ENCODE assay signal across 16 mouse cellular contexts in the genomic region with DNA sequence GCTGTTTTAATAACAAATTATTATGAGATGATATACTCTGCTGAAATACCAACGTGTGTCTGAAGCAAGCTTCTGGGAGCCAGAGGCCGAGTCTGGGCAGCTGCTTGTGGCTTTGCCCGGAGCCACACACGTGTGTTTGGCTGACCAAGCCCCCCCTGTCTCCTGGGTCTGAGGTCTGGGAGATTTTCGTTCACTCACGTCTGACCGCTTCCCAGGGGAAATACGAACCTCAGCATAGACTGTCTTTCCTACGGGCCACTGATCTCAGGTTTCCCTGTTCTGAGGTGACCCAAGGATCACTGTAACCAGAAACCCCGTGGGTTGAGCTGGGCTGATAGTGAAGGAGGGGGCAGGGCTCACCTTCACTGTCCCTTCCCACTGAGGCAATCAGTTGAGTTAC.
DNase-seq lines count a peak whose midpoint lies in the region; ATAC-seq and TF ChIP-seq lines count a peak whose summit lies in the region.
"Had no signal": no experiment of that assay in that cellular context is flagged by ENCODE, and none has a peak within 500 bp of the region (broad histone marks: within the 10 kb centered on the region; RNA-seq: fewer than 3 reads in every experiment).

No protein-coding gene starts in this region.

- 67% methylated on average over 10 of the region's 10 CpGs for WGBS in forebrain, embryonic 10.5 days
- 86% methylated on average over 10 of the region's 10 CpGs for WGBS in forebrain, embryonic 16.5 days
- WGBS in kidney, embryonic 14.5 days: 20% methylated on average over 10 of the region's 10 CpGs
- WGBS in embryonic facial prominence, embryonic 11.5 days: 21% methylated on average over 10 of the region's 10 CpGs

- H3K9ac ChIP-seq in forebrain, embryonic 16.5 days (replicated peaks; ENCODE audit: low read depth, low read length): no peak overlapping the region
- no peak overlapping the region for H3K9ac ChIP-seq in kidney, embryonic 14.5 days (ENCODE audit: low read depth, low read length)
- H3K9ac ChIP-seq in embryonic facial prominence, embryonic 11.5 days (replicated peaks; ENCODE audit: low read length): no peak overlapping the region
- H3K9ac ChIP-seq: heart, embryonic 13.5 days; liver, embryonic 14.5 days; neural tube, embryonic 13.5 days had no signal

- no peak overlapping the region for H3K4me2 ChIP-seq in forebrain, embryonic 16.5 days (ENCODE audit: low read length)
- H3K4me2 ChIP-seq in kidney, embryonic 14.5 days (replicated peaks; ENCODE audit: low read depth, low read length): no peak overlapping the region
- no peak overlapping the region for H3K4me2 ChIP-seq in embryonic facial prominence, embryonic 11.5 days (ENCODE audit: low read depth, low read length)
- H3K4me2 ChIP-seq in myocyte (ENCODE audit: low read depth): peak overlapping the region; percentile 55
- H3K4me2 ChIP-seq: heart, embryonic 13.5 days; neural tube, embryonic 13.5 days had no signal

- no peaks in the 10 kb centered on the region for H3K9me3 ChIP-seq in forebrain, embryonic 10.5 days
- no peaks in the 10 kb centered on the region for H3K9me3 ChIP-seq in forebrain, embryonic 16.5 days (ENCODE audit: control insufficient read depth, low read length)
- H3K9me3 ChIP-seq in kidney, embryonic 14.5 days (ENCODE audit: control insufficient read depth, low read length): no peaks in the 10 kb centered on the region
- no peaks in the 10 kb centered on the region for H3K9me3 ChIP-seq in embryonic facial prominence, embryonic 11.5 days (replicated peaks; ENCODE audit: control insufficient read depth, low read length)
- H3K9me3 ChIP-seq: heart, embryonic 13.5 days; neural tube, embryonic 13.5 days had no signal

- no peak for TF ChIP-seq POLR2A in myocyte (IDR thresholded peaks at IDR 0.05; ENCODE audit: insufficient read length, low read depth)

- H3K4me3 ChIP-seq in forebrain, embryonic 10.5 days: no peak overlapping the region
- H3K4me3 ChIP-seq in forebrain, embryonic 16.5 days (replicated peaks; ENCODE audit: low read length): no peak overlapping the region
- no peak overlapping the region for H3K4me3 ChIP-seq in kidney, embryonic 14.5 days (ENCODE audit: low read length)
- no peak overlapping the region for H3K4me3 ChIP-seq in embryonic facial prominence, embryonic 11.5 days (ENCODE audit: low read depth, low read length)
- no peak overlapping the region for H3K4me3 ChIP-seq in myocyte
- H3K4me3 ChIP-seq: heart, embryonic 13.5 days; neural tube, embryonic 13.5 days had no signal

- no peak for ATAC-seq in forebrain, embryonic 16.5 days
- ATAC-seq in kidney, embryonic 14.5 days (ENCODE audit: low FRiP score, low TSS enrichment): peak; percentile 44; the same call in 1 of the 2 replicates
- 0 out of 2 replicates have a peak, but pooled peaks have one; percentile 17 for ATAC-seq in embryonic facial prominence, embryonic 11.5 days (replicated peaks; ENCODE audit: insufficient number of reproducible peaks, low FRiP score, low TSS enrichment, low read depth)
- ATAC-seq: lung, postnatal 0 days had no signal

- no peaks in the 10 kb centered on the region for H3K27me3 ChIP-seq in forebrain, embryonic 10.5 days (ENCODE audit: poor library complexity, severe bottlenecking)
- H3K27me3 ChIP-seq in forebrain, embryonic 16.5 days (replicated peaks; ENCODE audit: control insufficient read depth, insufficient read depth, low read length): no peaks in the 10 kb centered on the region
- no peaks in the 10 kb centered on the region for H3K27me3 ChIP-seq in kidney, embryonic 14.5 days (ENCODE audit: control insufficient read depth, insufficient read depth, low read length)
- H3K27me3 ChIP-seq in embryonic facial prominence, embryonic 11.5 days (ENCODE audit: control insufficient read depth, insufficient read depth, low read length): no peaks in the 10 kb centered on the region
- H3K27me3 ChIP-seq in myocyte (ENCODE audit: control insufficient read depth, insufficient read depth, insufficient read length): no peaks in the 10 kb centered on the region
- H3K27me3 ChIP-seq: heart, embryonic 13.5 days; neural tube, embryonic 13.5 days had no signal

- H3ac ChIP-seq in myocyte (ENCODE audit: control insufficient read depth, insufficient read length): no peak overlapping the region

- peaks cover 56% of the 10 kb centered on the region for H3K4me1 ChIP-seq in forebrain, embryonic 10.5 days
- peaks cover 45% of the 10 kb centered on the region for H3K4me1 ChIP-seq in forebrain, embryonic 16.5 days (replicated peaks; ENCODE audit: control insufficient read depth, insufficient read depth, low read length)
- H3K4me1 ChIP-seq in kidney, embryonic 14.5 days (ENCODE audit: control insufficient read depth, insufficient read depth, low read length): peaks cover 63% of the 10 kb centered on the region
- peaks cover 8% of the 10 kb centered on the region; the same call in 1 of the 2 replicates for H3K4me1 ChIP-seq in embryonic facial prominence, embryonic 11.5 days (ENCODE audit: control insufficient read depth, insufficient read depth, low read length)

- peaks cover 98% of the 10 kb centered on the region for H3K36me3 ChIP-seq in forebrain, embryonic 10.5 days (replicated peaks)
- H3K36me3 ChIP-seq in forebrain, embryonic 16.5 days (ENCODE audit: control insufficient read depth, insufficient read depth): no peaks in the 10 kb centered on the region
- peaks cover 19% of the 10 kb centered on the region for H3K36me3 ChIP-seq in kidney, embryonic 14.5 days (ENCODE audit: control insufficient read depth, insufficient read depth, low read length)
- no peaks in the 10 kb centered on the region for H3K36me3 ChIP-seq in embryonic facial prominence, embryonic 11.5 days (replicated peaks; ENCODE audit: control insufficient read depth, insufficient read depth, low read depth, low read length)
- no peaks in the 10 kb centered on the region for H3K36me3 ChIP-seq in myocyte (ENCODE audit: control insufficient read depth, insufficient read depth)

- no peaks in the 10 kb centered on the region for H3K79me2 ChIP-seq in myocyte (ENCODE audit: control insufficient read depth, insufficient read depth)

- DNase-seq in forebrain, embryonic 10.5 days (ENCODE audit: extremely low spot score, low spot score): no peak
- no peak for DNase-seq in kidney, postnatal 25 days
- peak; percentile 21 for DNase-seq in embryonic facial prominence, embryonic 11.5 days (ENCODE audit: low spot score)
- no peak for DNase-seq in urinary bladder, postnatal 36 days (ENCODE audit: low spot score in 2 of 2)
- DNase-seq in adrenal gland, adult 8-10 months: no peak
- DNase-seq: cerebellum, adult 2 months; heart, postnatal 4 days; right cerebral cortex, postnatal 4 days; thymus, postnatal 25 days had no signal

- H3K27ac ChIP-seq in forebrain, embryonic 10.5 days: 0 out of 2 replicates have a peak overlapping the region, but pooled peaks have one; percentile 6
- no peak overlapping the region for H3K27ac ChIP-seq in forebrain, embryonic 16.5 days (ENCODE audit: low read length)
- H3K27ac ChIP-seq in kidney, embryonic 14.5 days (ENCODE audit: low read depth, low read length): peak overlapping the region; percentile 80
- no peak overlapping the region for H3K27ac ChIP-seq in embryonic facial prominence, embryonic 11.5 days (replicated peaks; ENCODE audit: low read depth, low read length)
- H3K27ac ChIP-seq: heart, embryonic 13.5 days; liver, embryonic 14.5 days had no signal

TF ChIP-seq in myocyte, 11 proteins besides CTCF, POLR2A, EP300 and RAD21:
- peak; percentile 80 to 94 (median 91) for TF ChIP-seq MYOG (IDR thresholded peaks at IDR 0.05; ENCODE audit: control insufficient read depth in 1 of 3, insufficient read depth in 1 of 3, insufficient read length in 2 of 3, low read depth in 2 of 3)
- TF ChIP-seq TCF3 (IDR thresholded peaks at IDR 0.05; ENCODE audit: insufficient read length, low read depth): peak; percentile 63
- peak in 2 of 3 experiments; percentile 80 to 85 for TF ChIP-seq MYOD1 (IDR thresholded peaks at IDR 0.05; ENCODE audit: control insufficient read depth in 1 of 3, insufficient read length in 2 of 3, low read depth in 2 of 3)
- TF ChIP-seq MAX (IDR thresholded peaks at IDR 0.05; ENCODE audit: low read depth): no peak
- no peak for TF ChIP-seq USF1 (IDR thresholded peaks at IDR 0.05; ENCODE audit: low read depth)
- TF ChIP-seq CEBPB (IDR thresholded peaks at IDR 0.05; ENCODE audit: insufficient read depth, poor library complexity, severe bottlenecking): no peak
- peak; percentile 62 for TF ChIP-seq TCF12 (IDR thresholded peaks at IDR 0.05; ENCODE audit: insufficient read depth, poor library complexity, severe bottlenecking)

Comparison
In these comparisons a context has a peak if more than half of its experiments do, and no peak if none do; other contexts are left out.
1. H3K27ac ChIP-seq: peak in forebrain, embryonic 10.5 days (single experiment) and kidney, embryonic 14.5 days (single experiment); none in forebrain, embryonic 16.5 days (single experiment) and embryonic facial prominence, embryonic 11.5 days (single experiment).